Mouse (Mus musculus) stomach, embryonic 16.5 days (tissue): Measurements from ENCODE around the gene Zc3h10. TPM values are rescaled to one million over a fixed set of nuclear protein-coding genes. Genes with fewer than 3 reads are reported as not detected.
"Not testable (repeated sequence)": the region's sequence is repeated elsewhere in the genome, so short reads cannot be mapped to it uniquely, and the experiment has no call there.

Source experiments
- ATAC-seq: fragments of 200-750 bp; cut with Nextera tagmentation; 2 replicates; pipeline ENCODE4 v1.8.0; 2017; ENCODE audit warnings: moderate number of reproducible peaks, moderate TSS enrichment; ENCODE audit not compliant: insufficient read depth, low FRiP score
- H3K27ac ChIP-seq: fragments of 300-500 bp; sonication (generic); 2 replicates; pipeline ENCODE4 v1.5.1; 2014; ENCODE audit warnings: low read length
- H3K27me3 ChIP-seq: fragments of 300-500 bp; sonication (generic); 2 replicates; pipeline ENCODE4 v1.6.1; 2014; ENCODE audit warnings: low read length, control low read depth, mixed read lengths; ENCODE audit not compliant: control insufficient read depth, insufficient read depth
- H3K36me3 ChIP-seq: fragments of 300-500 bp; sonication (generic); 2 replicates; pipeline ENCODE4 v1.6.1; 2014; ENCODE audit warnings: low read length; ENCODE audit not compliant: control insufficient read depth, insufficient read depth
- H3K4me1 ChIP-seq: fragments of 300-500 bp; sonication (generic); 2 replicates; pipeline ENCODE4 v1.6.1; 2014; ENCODE audit warnings: low read length, control low read depth, mixed read lengths; ENCODE audit not compliant: control insufficient read depth, insufficient read depth
- H3K4me2 ChIP-seq: fragments of 300-500 bp; sonication (generic); 2 replicates; pipeline ENCODE4 v1.6.1; 2014; ENCODE audit warnings: low read depth, low read length, mixed read lengths
- H3K4me3 ChIP-seq: fragments of 300-500 bp; sonication (generic); replicated peaks from 2 replicates; pipeline ENCODE4 v1.5.1; 2014; ENCODE audit warnings: mild to moderate bottlenecking, low read length
- H3K9ac ChIP-seq: fragments of 300-500 bp; sonication (generic); 2 replicates; pipeline ENCODE4 v1.6.1; 2014; ENCODE audit warnings: low read length
- H3K9me3 ChIP-seq: fragments of 300-500 bp; sonication (generic); replicated peaks from 2 replicates; pipeline ENCODE4 v1.6.1; 2016; ENCODE audit warnings: low read length, control low read depth; ENCODE audit not compliant: control insufficient read depth
- WGBS: fragments of 180-500 bp; shearing (Covaris S2); extraction: QIAGEN DNeasy Blood & Tissue Kit; methylation state at CpG from one replicate; pipeline ENCODE4 v1.1.7; 2014; 5-methylcytosine and 5-hydroxymethylcytosine counted together
- polyA plus RNA-seq: library from polyadenylated mRNA; unstranded; fragments of >200 nt; fragmentation: Nextera tagmentation; extraction: Ambion mirVana; gene quantifications from 2 replicates; pipeline ENCODE4 v1.2.1, GENCODE M21; 2015

The Zc3h10 gene
- polyA plus RNA-seq, 1 experiment from 2014 or later = 10.7 TPM

- Histone ChIP-seq H3K36me3 (peaks cover 12% of the 10 kb centered on the region), H3K4me2 (peak overlapping the region; percentile 82), H3K4me3 (peak overlapping the region; percentile 67), H3K9ac (peak overlapping the region; percentile 96), H3K27ac (peak overlapping the region; percentile 95)
- ATAC-seq, H3K9me3 ChIP-seq, H3K4me1 ChIP-seq, H3K27me3 ChIP-seq: not testable (repeated sequence)
- under 1% methylated on average over 21 of the region's 30 CpGs for WGBS
These were observed 647 bp upstream of the Zc3h10 start for GRCm38 (mm10) chr10:128548051-128548791.

GRCm38 (mm10) chr10:128546787-128547186, 787 bp downstream of the Zc3h10 start:
- Histone ChIP-seq H3K36me3 (peaks cover 16% of the 10 kb centered on the region), H3K9me3 (no peaks in the 10 kb centered on the region), H3K27ac (peak overlapping the region; percentile 95), H3K4me3 (peak overlapping the region; percentile 67), H3K9ac (peak overlapping the region; percentile 80), H3K27me3 (no peaks in the 10 kb centered on the region), H3K4me2 (peak overlapping the region; percentile 82), H3K4me1 (peaks cover 6% of the 10 kb centered on the region; the same call in 1 of the 2 replicates)
- WGBS = 19% methylated on average over 7 of the region's 7 CpGs
- no peak for ATAC-seq

GRCm38 (mm10) chr10:128546361-128546760, 1.2 kb downstream of the Zc3h10 start:
- Histone ChIP-seq H3K4me3 (peak overlapping the region; percentile 67), H3K27ac (peak overlapping the region; percentile 95), H3K27me3 (no peaks in the 10 kb centered on the region), H3K9ac (peak overlapping the region; percentile 80), H3K4me2 (peak overlapping the region; percentile 82), H3K9me3 (no peaks in the 10 kb centered on the region), H3K4me1 (peaks cover 6% of the 10 kb centered on the region; the same call in 1 of the 2 replicates), H3K36me3 (peaks cover 16% of the 10 kb centered on the region)
- 13% methylated on average over 4 of the region's 4 CpGs for WGBS
- no peak for ATAC-seq

- H3K9ac ChIP-seq = no peak overlapping the region; the same call in 1 of the 2 replicates
- ATAC-seq = no peak
- WGBS = 88% methylated on average over 3 of the region's 3 CpGs
- no peak overlapping the region for H3K4me3 ChIP-seq
- H3K27ac ChIP-seq = no peak overlapping the region
- no peaks in the 10 kb centered on the region for H3K27me3 ChIP-seq
- H3K36me3 ChIP-seq = peaks cover 16% of the 10 kb centered on the region
- no peaks in the 10 kb centered on the region for H3K9me3 ChIP-seq
- no peak overlapping the region for H3K4me2 ChIP-seq
- peaks cover 6% of the 10 kb centered on the region; the same call in 1 of the 2 replicates for H3K4me1 ChIP-seq
These were observed 2.0 kb downstream of the Zc3h10 start for GRCm38 (mm10) chr10:128545570-128545898.

GRCm38 (mm10) chr10:128544674-128545569, 2.7 kb downstream of the Zc3h10 start:
- ATAC-seq = no peak
- H3K9me3 ChIP-seq = no peaks in the 10 kb centered on the region
- no peaks in the 10 kb centered on the region for H3K27me3 ChIP-seq
- H3K36me3 ChIP-seq = peaks cover 16% of the 10 kb centered on the region
- no peak overlapping the region for H3K27ac ChIP-seq
- no peak overlapping the region for H3K9ac ChIP-seq
- 92% methylated on average over 37 of the region's 37 CpGs for WGBS
- H3K4me3 ChIP-seq = no peak overlapping the region
- peaks cover 6% of the 10 kb centered on the region; the same call in 1 of the 2 replicates for H3K4me1 ChIP-seq
- H3K4me2 ChIP-seq = no peak overlapping the region

- 96% methylated on average over 15 of the region's 15 CpGs for WGBS
- no peak overlapping the region for H3K27ac ChIP-seq
- H3K4me3 ChIP-seq = no peak overlapping the region
- no peaks in the 10 kb centered on the region for H3K27me3 ChIP-seq
- H3K4me2 ChIP-seq = no peak overlapping the region
- H3K9ac ChIP-seq = no peak overlapping the region
- no peaks in the 10 kb centered on the region for H3K9me3 ChIP-seq
- H3K36me3 ChIP-seq = peaks cover 16% of the 10 kb centered on the region
- no peak for ATAC-seq
- peaks cover 6% of the 10 kb centered on the region; the same call in 1 of the 2 replicates for H3K4me1 ChIP-seq
These were observed 3.4 kb downstream of the Zc3h10 start for GRCm38 (mm10) chr10:128544151-128544657.

- Histone ChIP-seq H3K9me3 (no peaks in the 10 kb centered on the region), H3K36me3 (peaks cover 16% of the 10 kb centered on the region), H3K4me3 (no peak overlapping the region), H3K27me3 (no peaks in the 10 kb centered on the region), H3K4me2 (no peak overlapping the region), H3K27ac (no peak overlapping the region), H3K4me1 (peaks cover 6% of the 10 kb centered on the region; the same call in 1 of the 2 replicates), H3K9ac (no peak overlapping the region)
- WGBS = 44% methylated on average over 2 of the region's 2 CpGs
- ATAC-seq = no peak
These were observed 4.5 kb downstream of the Zc3h10 start for GRCm38 (mm10) chr10:128543100-128543499.

GRCm38 (mm10) chr10:128538340-128538870, 9.2 kb downstream of the Zc3h10 start:
- Histone ChIP-seq H3K4me2 (no peak overlapping the region), H3K9me3 (no peaks in the 10 kb centered on the region), H3K36me3 (0 out of 2 replicates have a peak, but pooled peaks cover 5% of the 10 kb centered on the region), H3K4me3 (no peak overlapping the region), H3K4me1 (no peaks in the 10 kb centered on the region), H3K27me3 (no peaks in the 10 kb centered on the region), H3K9ac (no peak overlapping the region), H3K27ac (no peak overlapping the region)
- no peak for ATAC-seq
- 88% methylated on average over 1 of the region's 1 CpGs for WGBS
